Mouse (Mus musculus) intestine, embryonic 14.5 days (tissue): ENCODE measurements at regions not wholly inside any gene's neighbourhood (a gene's known extent, or its start where the extent isn't known, plus 50 kb on each side); places are given as distances from the start of the nearest gene placed in this dataset.

Experiments
- ATAC-seq: fragments of 200-750 bp; cut with Nextera tagmentation; replicated peaks from 2 replicates; pipeline ENCODE4 v1.8.0; 2017; ENCODE audit warnings: low read depth, moderate number of reproducible peaks, moderate TSS enrichment, moderate library complexity; ENCODE audit not compliant: low FRiP score, low TSS enrichment
- DNase-seq: peaks from one replicate; pipeline ENCODE4 v3.0.0-alpha.2; 2018; ENCODE audit warnings: low spot score
- H3K27ac ChIP-seq: fragments of 300-500 bp; sonication (generic); 2 replicates; pipeline ENCODE4 v1.5.1; 2014; ENCODE audit warnings: low read depth, mild to moderate bottlenecking, control low read depth
- H3K27me3 ChIP-seq: fragments of 300-500 bp; sonication (generic); replicated peaks from 2 replicates; pipeline ENCODE4 v1.6.1; 2014; ENCODE audit warnings: low read length, control low read depth; ENCODE audit not compliant: control insufficient read depth, insufficient read depth
- H3K36me3 ChIP-seq: fragments of 300-500 bp; sonication (generic); 2 replicates; pipeline ENCODE4 v1.6.1; 2014; ENCODE audit warnings: low read length, control low read depth; ENCODE audit not compliant: control insufficient read depth, insufficient read depth
- H3K4me1 ChIP-seq: fragments of 300-500 bp; sonication (generic); replicated peaks from 2 replicates; pipeline ENCODE4 v1.6.1; 2014; ENCODE audit warnings: low read length, control low read depth, mixed read lengths; ENCODE audit not compliant: control insufficient read depth, insufficient read depth
- H3K4me2 ChIP-seq: fragments of 300-500 bp; sonication (generic); 2 replicates; pipeline ENCODE4 v1.6.1; 2014; ENCODE audit warnings: low read length
- H3K4me3 ChIP-seq: fragments of 300-500 bp; sonication (generic); 2 replicates; pipeline ENCODE4 v1.5.1; 2014; ENCODE audit warnings: low read depth, low read length, control low read depth, mixed read lengths
- H3K9ac ChIP-seq: fragments of 300-500 bp; sonication (generic); 2 replicates; pipeline ENCODE4 v1.6.1; 2014; ENCODE audit warnings: mild to moderate bottlenecking, low read length
- H3K9me3 ChIP-seq: fragments of 300-500 bp; sonication (generic); 2 replicates; pipeline ENCODE4 v1.6.1; 2016; ENCODE audit warnings: low read length, control low read depth; ENCODE audit not compliant: control insufficient read depth
- WGBS: fragments of 180-500 bp; shearing (Covaris S2); extraction: QIAGEN DNeasy Blood & Tissue Kit; methylation state at CpG from one replicate; pipeline ENCODE4 v1.1.7; 2014; 5-methylcytosine and 5-hydroxymethylcytosine counted together

DNA sequence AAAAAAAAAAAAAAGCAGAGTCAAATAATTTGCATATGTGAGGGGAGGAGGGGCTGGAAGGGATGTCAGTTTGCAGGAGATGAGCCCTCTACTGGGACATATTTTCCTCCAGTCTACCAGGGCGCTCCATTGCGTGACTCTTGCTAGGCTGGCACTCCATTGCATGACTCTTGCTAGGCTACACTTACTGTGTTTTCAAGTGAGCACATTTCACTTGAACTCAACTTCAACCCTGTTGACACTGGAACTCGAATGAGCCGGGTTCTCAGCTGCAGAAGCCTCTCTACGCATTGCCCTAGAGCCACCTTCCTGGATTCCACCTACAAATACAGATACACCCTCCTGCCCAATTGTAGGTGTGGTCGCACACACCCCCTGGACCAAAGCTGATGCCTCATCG lies 131.5 kb upstream of the 3110018I06Rik start:
- Histone ChIP-seq H3K9me3 (no peaks in the 10 kb centered on the region), H3K4me3 (no peak overlapping the region), H3K27ac (no peak overlapping the region), H3K4me2 (no peak overlapping the region), H3K36me3 (no peaks in the 10 kb centered on the region), H3K27me3 (no peaks in the 10 kb centered on the region), H3K9ac (no peak overlapping the region), H3K4me1 (no peaks in the 10 kb centered on the region)
- WGBS: 84% methylated on average over 7 of the region's 7 CpGs
- ATAC-seq (no peak), DNase-seq (no peak)

DNA sequence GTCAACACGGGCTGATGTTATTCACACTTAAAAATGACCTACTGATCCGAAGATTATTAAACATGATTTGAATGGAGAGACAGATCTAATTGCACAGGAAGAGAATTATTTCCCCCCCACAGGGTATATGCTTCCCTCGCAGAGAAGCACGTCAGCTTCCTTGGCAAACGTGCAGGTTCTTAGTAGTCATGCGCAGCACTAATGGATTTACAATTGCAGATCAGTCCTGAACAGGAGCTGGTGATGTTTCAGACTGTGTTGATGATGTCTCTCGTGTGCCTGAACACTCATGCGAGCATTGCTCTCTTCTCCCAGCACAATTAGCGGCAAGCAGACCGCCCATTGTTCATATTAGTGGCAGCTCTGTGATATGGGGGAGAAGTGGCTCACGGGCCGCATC lies 127.9 kb upstream of the 3110018I06Rik start:
- H3K4me1 ChIP-seq: no peaks in the 10 kb centered on the region
- no peak for DNase-seq
- H3K4me3 ChIP-seq: no peak overlapping the region
- no peaks in the 10 kb centered on the region for H3K36me3 ChIP-seq
- WGBS: 81% methylated on average over 12 of the region's 12 CpGs
- no peak overlapping the region for H3K9ac ChIP-seq
- H3K27me3 ChIP-seq: no peaks in the 10 kb centered on the region
- no peak overlapping the region for H3K4me2 ChIP-seq
- no peak for ATAC-seq
- H3K9me3 ChIP-seq: no peaks in the 10 kb centered on the region
- no peak overlapping the region for H3K27ac ChIP-seq

DNA sequence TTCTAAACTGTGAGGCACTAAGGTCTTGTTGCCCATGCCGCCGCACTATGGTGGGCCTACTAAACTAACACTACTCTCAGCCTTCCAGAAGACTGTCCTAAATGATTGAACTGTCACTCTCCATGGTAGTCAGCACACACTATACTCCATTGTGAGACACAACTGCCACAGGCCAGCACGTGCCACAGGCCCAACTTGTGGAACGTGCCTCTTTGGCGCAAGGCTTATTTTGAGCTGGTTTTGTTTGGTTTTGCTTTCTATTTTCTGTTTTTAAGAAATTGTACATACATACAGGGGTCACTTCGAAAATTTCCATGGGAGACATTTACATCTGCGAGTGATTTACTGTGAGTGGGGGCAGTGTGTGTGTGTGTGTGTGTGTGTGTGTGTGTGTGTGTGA lies 126.8 kb upstream of the 3110018I06Rik start:
- DNase-seq (no peak), ATAC-seq (no peak)
- 97% methylated on average over 7 of the region's 7 CpGs for WGBS

DNA sequence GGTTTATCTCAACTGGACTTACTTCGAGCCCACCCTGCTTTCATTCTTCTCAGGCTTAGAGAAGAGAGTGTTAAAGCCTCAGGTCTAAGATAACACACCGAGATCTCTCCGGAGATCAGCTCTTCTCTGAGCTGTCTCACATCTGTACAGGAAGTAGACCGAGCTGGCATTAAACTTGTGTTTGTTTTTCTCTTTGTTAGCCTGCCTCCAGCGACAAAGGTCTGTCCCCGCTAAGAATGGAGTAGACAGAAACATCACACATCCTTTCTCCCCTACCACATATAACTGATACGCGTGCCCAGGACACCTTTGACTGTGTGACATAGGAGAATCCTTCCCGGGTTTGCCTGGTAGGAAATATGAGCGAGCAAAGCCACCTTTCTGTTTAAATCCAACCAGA lies 126.3 kb upstream of the 3110018I06Rik start:
- no peak for ATAC-seq
- Histone ChIP-seq H3K4me3 (no peak overlapping the region), H3K27ac (no peak overlapping the region), H3K4me2 (no peak overlapping the region), H3K9ac (no peak overlapping the region), H3K36me3 (no peaks in the 10 kb centered on the region), H3K27me3 (no peaks in the 10 kb centered on the region), H3K9me3 (no peaks in the 10 kb centered on the region), H3K4me1 (no peaks in the 10 kb centered on the region)
- DNase-seq: no peak
- 78% methylated on average over 10 of the region's 10 CpGs for WGBS

More for the DNA sequence above, 126.8 kb upstream of the 3110018I06Rik start:
- Histone ChIP-seq H3K4me2 (no peak overlapping the region), H3K4me1 (no peaks in the 10 kb centered on the region), H3K36me3 (no peaks in the 10 kb centered on the region), H3K4me3 (no peak overlapping the region), H3K9me3 (no peaks in the 10 kb centered on the region), H3K27me3 (no peaks in the 10 kb centered on the region), H3K9ac (no peak overlapping the region), H3K27ac (no peak overlapping the region)

DNA sequence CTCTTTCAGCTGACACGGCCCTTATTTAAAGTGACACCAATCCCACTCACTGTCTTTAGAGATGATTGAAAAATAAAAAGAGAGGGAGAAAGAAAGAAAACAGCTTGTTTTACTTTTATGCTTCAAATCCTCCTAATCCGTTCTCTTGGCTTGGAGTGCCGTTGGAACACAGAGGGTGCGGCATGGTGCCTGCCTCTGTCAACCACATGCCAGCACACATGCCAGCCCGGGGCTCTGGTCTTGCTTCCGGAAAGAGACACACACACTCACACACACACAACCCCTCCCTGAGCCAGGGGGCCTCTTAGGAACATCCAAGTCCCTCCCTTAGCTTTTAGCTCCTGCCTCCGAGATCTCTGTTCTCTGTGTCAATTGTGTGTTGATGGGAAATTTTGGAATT lies 116.2 kb upstream of the 3110018I06Rik start:
- no peaks in the 10 kb centered on the region for H3K9me3 ChIP-seq
- H3K27me3 ChIP-seq: no peaks in the 10 kb centered on the region
- no peak for DNase-seq
- no peak overlapping the region for H3K27ac ChIP-seq
- 85% methylated on average over 7 of the region's 7 CpGs for WGBS
- H3K4me3 ChIP-seq: no peak overlapping the region
- H3K36me3 ChIP-seq: no peaks in the 10 kb centered on the region
- ATAC-seq: no peak
- H3K4me1 ChIP-seq: no peaks in the 10 kb centered on the region
- H3K9ac ChIP-seq: no peak overlapping the region
- no peak overlapping the region for H3K4me2 ChIP-seq

DNA sequence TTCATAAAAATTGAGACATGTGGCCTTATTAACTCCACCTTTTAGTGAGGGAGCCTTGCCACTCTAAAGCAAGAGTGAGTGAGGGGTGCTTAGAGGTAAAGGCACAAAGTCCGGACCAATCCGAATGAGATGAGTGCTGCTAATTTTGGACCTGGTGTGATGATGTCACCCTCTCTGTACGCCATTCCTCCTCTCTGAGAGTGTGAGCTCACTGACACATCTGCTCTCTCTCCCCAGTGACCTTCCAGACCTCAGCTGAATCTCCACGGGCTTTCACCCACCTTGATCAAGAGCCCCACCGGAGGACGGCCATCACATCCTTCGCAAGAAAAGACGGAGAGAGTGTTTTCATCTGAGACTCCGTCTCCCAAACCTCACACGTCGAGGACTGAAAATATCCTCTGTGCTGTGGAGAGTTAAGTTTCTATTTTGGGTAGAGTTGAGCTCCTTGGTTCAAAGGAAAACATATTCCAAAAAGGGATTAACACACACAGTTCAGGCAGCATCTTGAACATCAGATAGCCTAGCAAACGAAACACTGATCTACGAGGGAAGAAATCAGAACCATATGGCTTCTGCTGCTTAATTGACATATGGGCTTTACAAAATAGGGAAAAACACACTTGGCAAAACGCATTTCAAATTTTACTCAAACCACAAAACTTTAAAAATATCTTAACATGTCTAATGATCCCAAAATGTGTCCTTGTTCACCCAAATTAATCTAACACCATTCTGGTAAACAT lies 96.2 kb upstream of the 3110018I06Rik start:
- H3K36me3 ChIP-seq: no peaks in the 10 kb centered on the region
- H3K4me3 ChIP-seq: no peak overlapping the region
- DNase-seq (no peak), ATAC-seq (no peak)
- no peak overlapping the region for H3K9ac ChIP-seq
- no peak overlapping the region for H3K4me2 ChIP-seq
- no peaks in the 10 kb centered on the region for H3K4me1 ChIP-seq
- 72% methylated on average over 14 of the region's 14 CpGs for WGBS
- H3K27me3 ChIP-seq: no peaks in the 10 kb centered on the region
- no peaks in the 10 kb centered on the region for H3K9me3 ChIP-seq
- H3K27ac ChIP-seq: no peak overlapping the region

DNA sequence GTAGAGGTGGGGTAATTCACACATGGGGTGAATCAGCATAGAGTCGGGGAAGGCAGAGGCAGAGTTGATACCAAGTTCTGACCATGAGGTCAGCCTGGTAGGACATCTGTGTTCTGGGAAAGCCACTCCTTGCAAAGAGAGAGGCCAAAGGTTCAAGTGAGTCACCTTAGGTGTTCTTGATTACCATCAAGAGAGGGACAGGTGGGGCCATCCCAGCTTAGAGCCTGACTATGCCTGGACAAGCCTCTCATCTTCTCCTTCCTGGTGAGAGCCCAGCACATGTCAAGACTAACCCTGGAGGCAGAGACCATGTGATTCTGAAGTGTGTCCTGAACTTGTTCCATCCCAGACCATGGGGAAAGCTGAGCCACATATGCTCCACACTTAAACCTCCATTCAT lies 94.0 kb upstream of the 3110018I06Rik start:
- ATAC-seq (no peak), DNase-seq (no peak)
- H3K4me1 ChIP-seq: no peaks in the 10 kb centered on the region
- no peaks in the 10 kb centered on the region for H3K9me3 ChIP-seq
- H3K27ac ChIP-seq: no peak overlapping the region
- H3K9ac ChIP-seq: no peak overlapping the region
- no peaks in the 10 kb centered on the region for H3K27me3 ChIP-seq
- no peak overlapping the region for H3K4me3 ChIP-seq
- no peak overlapping the region for H3K4me2 ChIP-seq
- WGBS: 52% methylated on average over 1 of the region's 1 CpGs
- H3K36me3 ChIP-seq: no peaks in the 10 kb centered on the region

DNA sequence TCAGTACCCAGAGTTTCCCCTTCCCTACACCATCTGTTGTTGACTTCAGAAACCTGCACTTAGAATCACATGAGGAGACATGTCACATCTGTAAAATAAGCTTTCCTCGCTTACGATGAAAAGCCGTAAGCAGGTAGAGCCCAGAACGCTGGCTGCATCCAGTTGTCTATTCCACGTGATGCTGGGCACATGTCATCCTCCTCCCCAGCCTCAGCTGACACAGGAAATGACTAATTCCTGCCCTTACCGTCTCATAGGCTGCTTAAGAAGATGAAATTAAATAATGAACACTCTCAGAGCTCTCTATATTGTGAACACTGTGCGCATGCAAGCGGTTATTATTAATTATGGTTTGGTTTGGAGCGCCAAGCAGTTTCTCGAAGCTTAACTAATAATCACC lies 83.6 kb upstream of the 3110018I06Rik start:
- Histone ChIP-seq H3K9me3 (no peaks in the 10 kb centered on the region), H3K4me2 (no peak overlapping the region), H3K9ac (no peak overlapping the region), H3K27me3 (no peaks in the 10 kb centered on the region), H3K36me3 (no peaks in the 10 kb centered on the region), H3K27ac (no peak overlapping the region), H3K4me3 (no peak overlapping the region), H3K4me1 (no peaks in the 10 kb centered on the region)
- DNase-seq: no peak
- ATAC-seq: no peak
- WGBS: 75% methylated on average over 10 of the region's 10 CpGs

DNA sequence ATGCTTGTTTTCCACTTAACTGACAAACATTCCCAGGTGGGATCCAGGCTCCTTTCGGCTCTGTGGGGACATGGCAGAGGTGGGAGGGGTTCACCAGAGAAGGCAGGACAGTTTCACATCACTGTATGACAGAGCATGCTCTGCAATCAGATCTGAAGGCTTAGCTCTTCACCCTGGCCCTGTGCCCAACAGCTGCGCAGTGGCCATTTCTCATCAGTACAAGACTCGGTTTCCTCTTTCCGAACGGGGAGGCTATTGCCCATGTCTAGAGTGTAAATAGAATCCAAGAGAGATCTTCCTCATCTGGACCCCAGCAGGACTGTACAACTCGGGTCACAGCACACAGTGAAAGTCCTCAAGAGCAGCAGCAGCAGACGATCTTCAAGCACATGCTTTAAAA lies 64.5 kb upstream of the 3110018I06Rik start:
- DNase-seq (peak; percentile 57), ATAC-seq (no peak)
- Histone ChIP-seq H3K36me3 (no peaks in the 10 kb centered on the region), H3K27ac (0 out of 2 replicates have a peak overlapping the region, but pooled peaks have one; percentile 5), H3K27me3 (no peaks in the 10 kb centered on the region), H3K9ac (no peak overlapping the region), H3K4me2 (no peak overlapping the region), H3K9me3 (no peaks in the 10 kb centered on the region), H3K4me1 (no peaks in the 10 kb centered on the region), H3K4me3 (no peak overlapping the region)
- WGBS: 44% methylated on average over 7 of the region's 7 CpGs
